Mouse (Mus musculus) monocyte, adult 2 months (primary cell): ENCODE measurements around the gene Rpl10.

ENCODE experiments used
- DNase-seq, 2 experiments: peaks; one replicate each; pipeline ENCODE4 v3.0.0; 2022; ENCODE audit warnings: low spot score in 2 of 2, low read depth in 1 of 2

Gene Rpl10

DNA sequence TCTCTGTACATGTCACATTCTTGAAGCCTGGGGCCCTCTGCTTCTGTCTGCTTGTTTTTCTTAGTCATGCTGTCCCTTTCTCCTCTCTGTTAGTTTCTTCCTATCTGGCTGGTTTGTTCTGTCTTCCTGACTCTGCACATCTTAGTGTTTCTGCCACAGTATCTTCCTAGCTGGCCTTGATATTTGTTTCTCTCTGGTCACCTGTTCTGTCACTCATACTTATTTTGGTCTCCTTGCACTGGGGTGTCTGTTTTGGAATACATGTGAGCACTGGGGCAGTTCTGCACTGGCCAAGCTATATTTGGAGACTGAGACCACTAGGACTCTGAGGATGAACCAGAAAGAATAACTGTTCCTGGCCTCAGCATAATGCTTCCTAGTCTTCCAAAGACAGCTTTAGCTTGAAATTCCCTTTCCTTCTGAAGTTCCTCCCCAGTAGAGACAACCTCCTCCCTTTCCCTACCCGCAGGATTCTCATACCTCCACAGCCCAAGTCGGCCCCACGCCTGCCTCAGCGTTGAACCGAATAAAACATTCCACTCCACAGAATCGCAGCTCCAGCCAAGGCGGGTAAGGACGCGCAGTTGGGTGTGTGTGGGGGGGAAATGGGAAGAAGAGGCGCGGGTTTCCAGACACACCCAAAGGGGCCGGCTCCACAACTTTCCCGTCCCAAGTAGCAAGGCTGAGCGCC lies 10.6 kb downstream of the Rpl10 start:
- no peak for DNase-seq

DNA sequence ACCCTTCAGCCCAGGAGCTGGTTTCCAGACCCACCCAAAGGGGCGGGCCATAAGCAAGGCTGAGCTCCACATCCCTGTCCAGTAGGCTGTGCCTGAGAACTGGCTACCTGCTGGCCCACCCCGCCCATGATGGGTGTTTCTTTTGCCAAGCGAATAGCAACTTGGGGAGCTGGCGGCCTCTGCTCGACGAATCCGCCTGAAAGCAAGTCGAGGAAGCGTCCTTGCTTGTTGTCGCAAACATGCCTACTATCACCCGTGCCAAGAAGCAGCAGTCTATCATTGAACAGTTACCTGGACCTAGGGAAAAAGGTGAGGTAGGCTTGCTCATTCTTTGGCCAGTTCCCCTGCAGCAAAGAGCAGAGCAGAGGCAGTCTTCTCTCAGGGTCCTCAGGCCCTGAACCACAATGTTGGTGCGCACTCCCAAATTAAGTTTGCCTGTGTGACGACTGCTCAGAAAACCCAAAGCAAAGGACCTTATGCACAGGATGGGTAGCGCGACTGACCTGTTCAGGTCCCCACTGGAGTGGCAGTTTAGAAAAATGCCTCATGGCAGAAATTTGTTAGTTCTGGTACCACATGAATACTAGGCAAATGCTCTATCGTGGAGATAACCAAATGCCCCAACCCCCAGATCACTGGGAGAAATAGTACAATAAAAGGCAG lies 11.3 kb downstream of the Rpl10 start, which contains the start of the genes Taz and Dnase1l1:
Taz (plus strand) TSS at position 181 of the 663 bp plus-strand sequence.
Dnase1l1 (minus strand) TSS at position 606 of the 663 bp plus-strand sequence.
- DNase-seq: peak in 1 of 2 experiments; percentile 56

DNA sequence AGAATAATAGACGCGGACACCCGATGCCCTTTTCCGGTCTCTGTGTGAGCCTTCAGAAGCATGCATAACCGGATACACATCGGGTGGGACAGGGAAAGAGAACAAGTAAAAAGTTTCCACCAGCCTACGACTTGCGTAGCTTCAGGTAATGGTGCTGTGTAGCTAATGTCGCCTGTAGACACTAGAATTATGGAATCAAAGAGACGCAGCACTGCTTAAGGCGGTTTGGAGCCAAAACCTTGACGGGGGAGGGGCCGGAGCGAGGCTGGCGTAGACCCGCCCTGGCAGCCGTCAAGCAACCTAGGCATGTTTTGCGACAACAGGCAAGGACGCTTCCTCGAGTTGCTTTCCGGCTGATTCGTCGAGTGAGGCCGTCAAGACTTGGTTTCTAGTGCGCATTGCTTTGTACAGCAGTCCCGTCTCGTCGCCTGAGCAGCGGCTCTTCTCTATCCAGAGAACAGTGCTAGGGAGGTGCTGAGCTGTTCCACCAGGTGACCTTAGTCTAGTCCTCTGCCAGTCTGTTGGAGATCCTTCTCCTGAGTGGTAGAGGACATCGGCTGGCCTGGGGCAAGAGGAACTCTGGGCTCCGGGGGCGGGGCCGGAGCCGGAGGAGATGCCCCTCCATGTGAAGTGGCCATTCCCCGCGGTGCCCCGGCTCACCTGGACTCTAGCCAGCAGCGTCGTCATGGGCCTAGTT lies 11.9 kb downstream of the Rpl10 start:
- peak in 1 of 2 experiments; percentile 71 for DNase-seq

DNA sequence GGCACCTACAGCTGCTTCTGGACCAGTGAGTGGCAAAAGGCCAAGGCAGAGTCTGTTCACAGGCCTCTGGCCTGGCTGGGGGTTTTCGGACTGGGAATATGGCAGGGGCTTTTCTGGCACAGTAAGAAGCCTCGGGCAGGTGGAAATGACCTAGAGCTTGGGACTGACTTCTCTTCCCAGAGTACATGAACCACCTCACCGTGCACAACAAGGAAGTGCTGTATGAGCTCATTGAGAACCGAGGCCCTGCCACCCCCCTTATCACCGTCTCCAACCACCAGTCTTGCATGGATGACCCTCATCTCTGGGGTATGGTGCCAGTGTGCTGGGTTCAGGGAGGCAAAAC lies 12.5 kb downstream of the Rpl10 start:
- DNase-seq: no peak

DNA sequence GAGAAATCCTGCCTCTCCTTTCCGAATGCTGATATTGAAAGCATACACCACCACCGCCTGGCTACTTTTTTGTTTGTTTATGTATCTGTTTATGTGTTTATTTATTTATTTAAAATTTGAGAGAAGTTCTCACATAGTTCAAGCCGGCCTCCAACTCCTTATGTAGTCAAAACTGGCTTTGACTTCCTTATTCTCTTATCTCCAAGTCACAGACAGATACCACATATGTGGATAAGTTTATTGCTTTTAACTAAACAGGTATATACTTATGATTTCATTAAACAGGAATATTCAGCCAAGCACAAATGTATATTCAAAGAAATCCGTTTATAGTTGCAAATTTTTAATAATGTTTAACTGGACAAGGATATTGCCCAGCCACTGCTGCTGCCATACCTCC lies 22.8 kb downstream of the Rpl10 start:
- DNase-seq: no peak

DNA sequence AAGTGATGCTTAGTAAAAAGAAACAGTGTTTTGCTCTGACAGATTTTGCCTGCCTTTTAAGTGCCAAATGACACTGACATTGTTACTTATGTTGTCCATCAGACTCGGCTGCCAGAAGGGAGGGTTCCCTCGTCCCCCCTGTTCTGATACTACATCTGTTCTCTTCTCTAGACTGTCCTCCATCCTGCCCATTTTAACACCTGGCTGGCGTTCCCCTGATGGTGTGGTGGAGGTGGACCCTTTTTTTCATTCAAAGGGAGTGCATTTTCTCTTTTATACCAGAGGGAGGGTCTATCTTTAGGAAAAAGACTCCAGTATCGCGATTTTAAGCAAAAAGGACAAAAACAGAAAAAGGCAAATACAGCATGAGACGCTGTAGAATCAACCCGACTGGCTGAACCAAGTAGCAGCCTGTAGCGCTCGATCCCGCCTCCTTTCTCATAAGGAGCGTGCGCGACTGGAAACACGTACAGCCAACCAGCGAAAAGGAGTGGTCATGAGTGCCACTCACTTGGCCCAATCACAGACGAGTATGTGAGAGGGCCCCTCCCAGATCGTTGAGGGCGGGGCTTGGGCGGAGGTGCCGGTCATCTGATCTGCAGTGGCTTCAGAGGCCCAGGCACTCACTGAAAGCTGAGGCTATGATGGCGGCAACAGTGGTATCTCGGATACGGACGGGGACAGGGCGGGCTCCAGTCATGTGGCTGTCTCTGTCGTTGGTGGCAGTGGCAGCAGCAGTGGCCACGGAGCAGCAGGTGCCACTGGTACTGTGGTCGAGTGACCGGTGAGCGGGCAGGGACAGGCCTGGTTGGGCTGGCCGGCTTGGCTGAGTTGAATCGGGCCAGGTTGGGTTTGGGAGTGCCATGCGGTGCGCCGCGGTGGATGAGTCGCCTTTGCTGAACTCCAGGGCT lies 26.2 kb downstream of the Rpl10 start, which contains the start of gene Atp6ap1:
Atp6ap1 (plus strand) TSS at position 560 of the 911 bp plus-strand sequence.
- DNase-seq: peak; percentile 85 to 86

DNA sequence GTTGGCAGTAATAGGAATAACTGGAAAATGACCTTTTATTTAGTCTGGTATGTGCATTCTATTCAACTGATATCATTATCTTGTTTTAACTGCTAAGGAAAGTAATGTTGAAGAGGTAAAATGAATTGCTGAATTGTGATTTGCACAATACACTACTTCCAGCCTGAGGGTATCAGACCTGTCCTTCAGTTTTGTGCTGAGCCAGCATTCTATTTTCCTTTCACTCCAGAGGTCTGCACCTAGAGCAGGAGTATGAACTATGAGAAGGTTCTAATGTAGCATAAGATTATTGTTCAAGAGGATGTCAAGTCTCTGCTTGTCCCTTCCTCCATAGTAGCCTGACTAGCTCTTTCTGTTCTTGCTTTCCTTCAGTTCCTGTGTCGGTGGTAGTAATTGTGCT lies 27.7 kb downstream of the Rpl10 start:
- DNase-seq: no peak

DNA sequence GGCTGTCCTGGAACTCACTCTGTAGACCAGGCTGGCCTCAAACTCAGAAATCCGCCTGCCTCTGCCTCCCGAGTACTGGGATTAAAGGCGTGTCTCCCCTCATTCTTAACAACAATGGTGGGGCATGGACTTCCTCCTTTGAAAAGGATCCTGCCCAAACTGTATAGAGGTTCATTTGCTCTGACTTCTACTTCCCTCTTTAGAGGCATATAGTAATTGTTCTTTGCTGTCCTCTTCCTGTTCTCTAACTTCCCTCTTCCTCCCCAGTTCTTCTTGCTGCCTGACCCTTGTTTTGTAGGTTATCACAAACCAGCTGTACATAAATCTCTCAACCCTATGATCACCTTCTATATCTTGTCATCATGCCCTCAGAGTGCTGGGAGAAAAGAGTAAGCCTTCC lies 29.1 kb downstream of the Rpl10 start:
- no peak for DNase-seq

DNA sequence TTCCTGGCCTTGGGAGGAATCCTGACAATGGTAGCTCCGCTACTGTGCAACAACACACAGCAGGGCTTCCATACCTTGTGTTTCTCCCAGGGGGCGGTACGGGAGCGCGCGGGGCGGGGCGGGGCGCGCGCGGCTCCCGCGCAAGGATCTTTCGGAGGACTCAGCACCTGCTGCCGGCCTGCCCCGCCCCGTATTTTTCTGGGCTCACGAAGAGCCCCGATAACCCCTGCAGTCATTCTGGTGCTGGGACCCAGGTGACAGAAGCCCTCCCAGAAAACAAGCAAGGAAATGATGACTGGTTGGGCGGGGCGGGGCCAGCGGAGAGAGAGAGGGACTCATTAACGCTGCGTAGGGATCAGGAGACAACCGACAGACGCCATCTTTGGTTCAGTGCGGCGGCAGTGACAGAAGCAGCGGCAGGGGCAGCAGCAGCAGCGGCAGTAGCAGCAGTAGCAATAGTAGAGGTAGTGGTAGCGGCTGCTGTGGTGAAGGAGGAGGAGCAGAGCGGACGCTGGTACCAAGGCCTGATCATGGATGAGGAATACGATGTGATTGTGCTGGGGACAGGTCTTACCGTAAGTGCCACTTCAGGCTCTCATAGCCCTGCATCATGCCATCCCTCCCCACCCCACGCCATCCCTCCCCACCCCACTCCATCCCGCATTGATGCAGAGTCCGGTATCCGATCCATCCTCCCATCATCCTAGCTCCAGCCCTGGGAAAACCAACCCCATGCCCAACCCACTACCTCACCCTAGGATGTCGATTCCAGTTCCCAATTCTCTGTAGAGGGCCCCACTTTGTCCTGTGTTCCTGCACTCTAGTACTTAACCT lies 34.5 kb downstream of the Rpl10 start, which contains the start of gene Gdi1:
Gdi1 (plus strand) TSS at position 132 of the 834 bp plus-strand sequence.
- peak in 1 of 2 experiments; percentile 59 for DNase-seq

DNA sequence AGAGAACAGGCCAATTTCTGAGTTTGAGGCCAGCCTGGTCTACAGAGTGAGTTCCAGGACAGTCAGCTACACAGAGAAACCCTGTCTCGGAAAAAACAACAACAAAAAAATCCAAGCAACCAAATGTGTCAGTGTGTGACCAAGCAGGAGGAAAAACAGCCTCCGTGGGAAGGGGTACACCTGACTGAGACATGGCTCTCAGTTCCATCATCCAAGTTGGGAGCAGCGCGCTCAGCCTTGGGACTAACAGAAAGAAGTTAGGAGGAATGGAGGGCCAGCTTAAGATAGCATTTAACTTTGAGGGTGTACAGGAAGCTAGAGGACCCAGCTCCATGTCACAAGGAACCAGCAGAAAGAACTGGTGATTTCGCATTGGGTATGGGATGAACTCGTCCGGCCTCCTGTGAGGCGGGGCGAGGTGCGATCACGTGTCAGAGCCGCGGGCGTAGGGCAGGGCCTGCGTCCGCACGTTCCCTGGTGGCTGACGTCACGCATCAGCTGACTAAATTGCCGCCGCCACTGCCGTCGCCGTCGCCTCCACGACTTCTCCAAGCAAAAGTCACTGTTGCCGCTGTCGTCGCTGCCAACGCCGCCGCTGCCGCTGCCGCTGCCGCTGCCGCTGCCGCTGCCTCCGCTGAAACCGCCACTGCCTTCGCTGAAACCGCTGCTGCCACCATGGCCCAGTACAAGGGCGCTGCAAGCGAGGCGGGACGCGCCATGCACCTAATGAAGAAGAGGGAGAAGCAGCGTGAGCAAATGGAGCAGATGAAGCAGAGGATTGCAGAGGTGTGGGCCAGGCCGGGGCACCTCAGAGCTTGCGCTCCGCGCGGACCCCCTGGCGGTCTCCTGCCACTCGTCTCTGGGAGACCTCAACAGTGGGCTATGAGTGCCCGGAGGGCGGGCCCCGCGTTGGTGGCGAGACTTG lies 42.2 kb downstream of the Rpl10 start, which contains the start of gene Fam50a:
Fam50a (plus strand) TSS at position 494 of the 925 bp plus-strand sequence.
- DNase-seq: peak; percentile 64 to 82
